Mouse (Mus musculus) urinary bladder, postnatal 25 days (tissue): ENCODE data around the gene Ect2l.
"Not testable (repeated sequence)": the region's sequence is repeated elsewhere in the genome, so short reads cannot be mapped to it uniquely, and the experiment has no call there.

Experiments
- DNase-seq: peaks from one replicate; pipeline ENCODE4 v3.0.0; 2022; ENCODE audit warnings: low spot score

Gene Ect2l

DNA sequence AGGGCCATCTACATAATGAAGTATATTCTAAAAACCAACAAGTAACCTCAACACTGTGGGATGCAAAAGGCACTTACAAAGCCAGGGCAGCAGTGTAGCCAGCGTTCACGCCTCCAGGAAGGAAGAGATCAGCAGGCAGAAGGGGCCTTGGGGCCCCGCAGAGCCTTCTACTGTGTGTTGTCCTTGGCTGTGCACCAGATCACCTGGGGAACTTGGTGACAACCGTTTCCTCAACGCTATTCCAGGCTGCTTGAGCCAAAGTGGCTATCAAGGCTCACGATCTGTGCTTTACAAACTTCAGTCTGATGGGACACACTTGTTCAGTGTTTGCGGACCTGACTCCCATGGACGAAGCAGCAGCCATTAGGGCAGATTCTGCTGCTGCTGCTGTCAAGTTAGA is 19.0 kb downstream of the Ect2l start:
- DNase-seq: no peak

GRCm38 (mm10) chr10:18189498-18189897 is 21.2 kb downstream of the Ect2l start:
- DNase-seq: no peak

DNA sequence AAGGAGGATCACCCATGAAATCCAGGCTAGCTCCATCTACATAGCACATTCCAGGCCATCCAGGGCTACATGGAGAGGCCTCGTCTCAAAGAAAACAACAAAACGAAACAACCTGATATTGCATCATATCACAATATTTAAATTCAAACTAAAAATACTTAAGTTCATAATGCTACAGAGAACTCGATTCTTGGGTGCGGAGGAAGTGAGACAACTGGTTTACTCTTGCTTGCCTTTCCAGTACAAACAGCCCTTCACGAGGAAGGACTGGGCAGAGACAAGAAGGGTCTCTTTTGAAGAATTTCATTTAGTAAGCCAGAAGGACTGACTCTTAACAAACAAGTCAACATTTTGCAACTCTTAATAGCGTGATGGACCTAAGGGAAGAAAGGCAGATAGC is 22.1 kb downstream of the Ect2l start:
- DNase-seq: no peak

DNA sequence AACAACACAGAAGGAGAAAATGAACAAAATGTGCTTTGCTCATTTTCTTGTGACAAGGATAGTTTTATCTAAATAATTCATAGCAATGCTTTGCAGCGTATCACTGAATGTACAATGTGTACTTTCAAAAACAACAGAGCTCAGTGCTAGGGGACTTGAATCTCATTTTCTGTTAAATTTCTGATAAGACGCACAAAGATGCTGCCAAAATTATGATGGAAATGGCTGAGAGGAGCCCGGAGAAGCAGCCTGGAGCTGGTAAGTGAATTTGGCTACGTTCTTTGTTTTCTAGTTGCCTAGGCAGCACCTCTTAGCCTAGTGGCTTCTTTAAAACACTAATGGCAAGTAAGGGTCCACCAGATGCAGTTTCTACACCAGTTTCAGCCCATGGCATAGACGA is 28.4 kb downstream of the Ect2l start:
- no peak for DNase-seq

- DNase-seq: no peak
Observed at GRCm38 (mm10) chr10:18177304-18177703, 33.4 kb downstream of the Ect2l start.

GRCm38 (mm10) chr10:18176722-18177121 is 34.0 kb downstream of the Ect2l start:
- DNase-seq: no peak

DNA sequence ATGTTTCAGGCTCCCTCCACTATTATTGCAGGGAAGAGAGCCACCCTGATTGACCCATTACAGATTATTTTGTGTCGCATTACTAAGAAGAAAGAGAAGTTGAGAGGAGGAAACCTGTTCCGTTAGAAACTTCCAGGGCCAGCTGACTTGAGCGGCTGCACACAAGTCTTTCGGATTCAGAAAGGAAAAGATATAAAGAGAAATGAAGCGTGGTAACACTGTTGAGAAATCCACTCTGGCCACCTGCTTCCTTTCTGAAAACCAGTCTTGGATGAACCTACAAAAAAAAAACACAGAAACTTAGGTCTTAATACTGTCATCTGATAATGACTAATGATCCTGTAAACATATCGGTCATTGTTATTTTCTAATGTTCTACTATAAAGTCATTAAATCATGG is 35.6 kb downstream of the Ect2l start:
- DNase-seq: no peak

DNA sequence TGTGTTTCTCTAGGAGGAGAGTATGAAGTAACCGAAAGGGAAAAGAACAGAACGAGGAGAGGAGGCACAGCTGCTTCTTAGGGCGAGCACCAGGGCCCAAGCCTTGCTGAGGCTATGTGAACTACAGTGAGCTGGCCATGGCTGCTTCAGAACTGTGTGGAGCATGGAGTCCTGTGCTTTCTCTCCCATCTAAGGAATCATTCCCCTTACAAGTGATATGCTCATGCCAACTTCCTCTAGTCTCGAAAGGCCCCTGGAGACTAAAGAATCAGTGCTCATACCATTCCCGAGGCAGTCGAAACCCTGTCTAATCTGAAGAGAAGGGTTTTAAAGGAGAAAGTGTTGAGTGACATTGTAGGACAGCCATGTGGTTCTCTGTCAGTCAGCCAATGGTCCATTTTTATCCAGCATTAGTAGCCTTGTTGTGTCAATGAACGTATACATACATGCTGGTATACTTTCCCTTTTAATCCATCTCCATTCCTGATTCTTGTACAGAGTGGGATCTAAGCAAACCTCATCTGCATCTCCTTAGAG is 48.2 kb downstream of the Ect2l start:
- DNase-seq: no peak

GRCm38 (mm10) chr10:18147224-18147623 is 63.5 kb downstream of the Ect2l start:
- DNase-seq: no peak

- DNase-seq: no peak
Observed at GRCm38 (mm10) chr10:18142231-18142630, 68.5 kb downstream of the Ect2l start.

- no peak for DNase-seq
Observed at GRCm38 (mm10) chr10:18141389-18141788, 69.3 kb downstream of the Ect2l start.

DNA sequence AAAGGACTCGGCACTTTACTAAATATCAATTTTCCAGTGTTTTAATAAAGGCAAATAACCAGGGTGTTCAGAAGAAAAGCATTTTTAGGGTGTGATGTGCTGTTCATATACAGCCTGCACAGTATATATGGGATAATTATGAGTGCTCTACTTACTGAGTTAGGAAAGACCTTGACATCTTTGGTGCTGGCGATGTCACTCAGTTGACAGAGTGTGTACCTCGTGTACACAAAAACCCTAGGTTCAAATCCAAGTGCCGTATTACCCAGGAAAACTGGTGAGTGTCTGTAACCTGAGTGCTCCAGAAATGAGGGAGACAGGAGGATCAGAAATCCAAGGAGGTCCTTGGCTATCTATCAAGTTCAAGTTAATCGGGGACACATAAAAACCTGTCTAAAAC is 71.1 kb downstream of the Ect2l start:
- no peak for DNase-seq

- not testable (repeated sequence) for DNase-seq
Observed at GRCm38 (mm10) chr10:18138853-18139503, 71.7 kb downstream of the Ect2l start.

GRCm38 (mm10) chr10:18131666-18132650 is 78.7 kb downstream of the Ect2l start:
- DNase-seq: no peak

DNA sequence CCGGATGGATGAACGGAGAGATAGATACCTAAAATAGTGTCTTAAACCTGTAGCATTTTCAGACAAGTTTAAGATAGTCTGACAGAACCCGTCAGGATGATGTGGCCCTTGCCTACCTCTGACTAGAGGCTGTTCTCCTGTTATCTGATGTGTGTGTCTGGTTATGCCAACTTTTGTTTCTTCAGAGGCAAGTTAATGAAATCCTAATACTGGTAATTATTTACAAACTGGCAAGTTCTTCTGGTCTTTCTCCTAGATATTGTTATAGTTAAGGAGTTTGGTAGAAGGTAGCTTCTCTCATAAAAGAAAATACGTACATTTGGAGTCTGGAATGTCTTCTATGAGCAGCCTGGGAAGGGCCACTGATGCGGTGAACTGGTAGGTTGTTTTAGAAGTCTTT is 80.4 kb downstream of the Ect2l start:
- no peak for DNase-seq

DNA sequence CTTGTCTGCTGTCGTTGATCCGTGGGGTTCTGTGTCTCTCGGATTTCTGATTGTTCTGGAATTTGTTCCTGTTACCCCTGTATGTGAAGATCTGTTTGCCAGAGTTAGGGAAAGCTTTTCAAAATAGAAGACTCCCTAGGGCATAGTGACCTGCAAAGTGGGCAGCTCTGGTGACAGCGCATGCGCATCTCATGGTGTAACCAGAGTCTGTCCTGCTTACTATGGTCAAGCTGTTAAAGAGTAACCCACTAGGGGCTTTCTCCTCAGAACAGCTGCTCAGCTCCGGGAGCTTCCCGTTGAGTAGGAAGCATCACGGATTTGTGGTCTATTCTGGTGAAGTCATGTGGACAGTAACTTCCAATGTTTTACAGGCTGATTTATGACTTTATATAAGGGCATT is 92.4 kb downstream of the Ect2l start:
- DNase-seq: no peak

GRCm38 (mm10) chr10:18113473-18114093 is 97.1 kb downstream of the Ect2l start:
- DNase-seq: no peak

GRCm38 (mm10) chr10:18110940-18111339 is 99.8 kb downstream of the Ect2l start:
- no peak for DNase-seq

- no peak for DNase-seq
Observed at GRCm38 (mm10) chr10:18107471-18107870, 103.2 kb downstream of the Ect2l start.

- no peak for DNase-seq
Observed at GRCm38 (mm10) chr10:18102166-18102565, 108.5 kb downstream of the Ect2l start.

DNA sequence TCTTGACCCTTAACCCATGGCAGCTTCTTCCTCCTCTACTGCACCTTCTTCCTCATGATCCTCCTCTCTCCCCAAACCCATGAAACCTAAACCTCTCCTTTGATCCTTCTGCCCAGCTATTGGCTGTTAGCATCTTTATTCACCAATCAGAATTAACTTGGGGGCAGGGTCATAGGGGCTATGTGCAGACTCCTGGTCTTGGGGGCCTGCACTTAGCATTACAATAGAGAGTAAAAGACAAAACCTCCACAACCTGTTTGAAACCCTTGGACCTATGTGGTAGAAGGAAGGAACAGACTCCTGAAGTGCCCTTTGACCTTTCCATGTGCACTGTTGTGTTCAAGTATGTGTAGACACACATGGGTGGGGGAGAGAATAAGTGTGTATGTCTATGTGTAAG is 120.0 kb downstream of the Ect2l start:
- DNase-seq: no peak

DNA sequence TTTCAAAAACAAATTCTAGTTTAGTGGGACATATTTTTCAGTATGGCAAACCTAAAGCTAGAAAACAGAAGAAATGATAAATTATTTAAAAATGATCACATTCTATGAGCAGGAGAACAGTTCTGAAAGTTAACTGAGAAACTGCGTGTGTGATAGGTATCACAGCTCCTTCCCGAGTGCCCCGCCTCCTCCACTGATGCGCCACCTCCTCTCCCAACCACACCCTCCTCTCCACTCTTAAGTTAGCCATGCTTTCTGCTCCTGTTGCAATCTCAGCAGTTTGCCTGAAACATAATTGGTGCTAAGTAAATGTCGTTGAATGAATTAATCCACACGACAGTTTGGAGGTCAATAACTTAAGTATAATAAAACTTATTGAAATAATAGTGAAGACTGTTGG is 127.9 kb downstream of the Ect2l start:
- DNase-seq: no peak

GRCm38 (mm10) chr10:18081536-18081935 is 129.2 kb downstream of the Ect2l start:
- no peak for DNase-seq
